Mouse (Mus musculus): ENCODE measurements around the gene Gpatch4.

The Gpatch4 gene

GRCm38 (mm10) chr3:88094126-88094525 is 51.2 kb downstream of the Gpatch4 start:
- no peak for DNase-seq (ENCODE audit: low read depth)

GRCm38 (mm10) chr3:88097666-88098065 is 54.8 kb downstream of the Gpatch4 start:
- no peak for DNase-seq (ENCODE audit: low read depth)

- DNase-seq (ENCODE audit: low read depth): no peak
Measured at GRCm38 (mm10) chr3:88100251-88100650, 57.3 kb downstream of the Gpatch4 start.

GRCm38 (mm10) chr3:88101736-88102135 is 58.8 kb downstream of the Gpatch4 start:
- DNase-seq (ENCODE audit: low read depth): no peak

- no peak for DNase-seq (ENCODE audit: low read depth)
Measured at GRCm38 (mm10) chr3:88102196-88102595, 59.3 kb downstream of the Gpatch4 start.

- no peak for DNase-seq (ENCODE audit: low read depth)
Measured at GRCm38 (mm10) chr3:88102611-88103010, 59.7 kb downstream of the Gpatch4 start.
